Mouse (Mus musculus) lung, adult 2 months (tissue): ENCODE data around the gene Cort.

Source experiments
- CTCF ChIP-seq: fragments of 200-500 bp; IDR thresholded peaks from 2 replicates; pipeline ENCODE4 v1.5.1; 2011; ENCODE audit warnings: mild to moderate bottlenecking, low read length, control low read depth; ENCODE audit not compliant: insufficient read depth
- POLR2A ChIP-seq: fragments of 200-500 bp; IDR thresholded peaks from 2 replicates; pipeline ENCODE4 v1.6.1; 2011; ENCODE audit warnings: low read depth, mild to moderate bottlenecking, control low read depth, low read length, borderline replicate concordance; ENCODE audit errors: extremely low read depth

- TF ChIP-seq POLR2A (no peak), CTCF (peak; percentile 26; the same call in 1 of the 2 replicates)
These were observed 37.6 kb upstream of the Cort start for GRCm38 (mm10) chr4:149164150-149164549.
